Mouse (Mus musculus): ENCODE data around the gene Vwa2.

Gene Vwa2

GRCm38 (mm10) chr19:56873816-56874600, at the start of gene Vwa2:
Vwa2 (plus strand) TSS chr19:56874249.
- DNase-seq (ENCODE audit: low spot score), result no peak

GRCm38 (mm10) chr19:56826047-56826631, 47.9 kb upstream of the Vwa2 start, which contains the start of gene Tdrd1:
Tdrd1 (plus strand) TSS chr19:56826209.
- DNase-seq (ENCODE audit: low spot score), result no peak

GRCm38 (mm10) chr19:56828305-56828704, 45.7 kb upstream of the Vwa2 start:
- DNase-seq (ENCODE audit: low spot score), result no peak

GRCm38 (mm10) chr19:56829267-56829666, 44.8 kb upstream of the Vwa2 start:
- no peak for DNase-seq (ENCODE audit: low spot score)

- DNase-seq (ENCODE audit: low spot score), result no peak
Measured at GRCm38 (mm10) chr19:56830163-56830562, 43.9 kb upstream of the Vwa2 start.

GRCm38 (mm10) chr19:56835340-56835739, 38.7 kb upstream of the Vwa2 start:
- DNase-seq (ENCODE audit: low spot score), result no peak

GRCm38 (mm10) chr19:56838942-56839706, 34.9 kb upstream of the Vwa2 start:
- DNase-seq (ENCODE audit: low spot score), result no peak

- no peak for DNase-seq (ENCODE audit: low spot score)
Measured at GRCm38 (mm10) chr19:56842974-56843373, 31.1 kb upstream of the Vwa2 start.

- DNase-seq (ENCODE audit: low spot score), result no peak
Measured at GRCm38 (mm10) chr19:56852590-56852989, 21.5 kb upstream of the Vwa2 start.

GRCm38 (mm10) chr19:56856455-56856854, 17.6 kb upstream of the Vwa2 start:
- DNase-seq (ENCODE audit: low spot score), result no peak

- no peak for DNase-seq (ENCODE audit: low spot score)
Measured at GRCm38 (mm10) chr19:56867701-56868100, 6.3 kb upstream of the Vwa2 start.

- no peak for DNase-seq (ENCODE audit: low spot score)
Measured at GRCm38 (mm10) chr19:56874601-56875315, 709 bp downstream of the Vwa2 start.

- no peak for DNase-seq (ENCODE audit: low spot score)
Measured at GRCm38 (mm10) chr19:56877364-56877763, 3.3 kb downstream of the Vwa2 start.

GRCm38 (mm10) chr19:56887879-56888278, 13.8 kb downstream of the Vwa2 start:
- DNase-seq (ENCODE audit: low spot score), result no peak

GRCm38 (mm10) chr19:56888654-56889053, 14.6 kb downstream of the Vwa2 start:
- no peak for DNase-seq (ENCODE audit: low spot score)

GRCm38 (mm10) chr19:56891438-56891837, 17.4 kb downstream of the Vwa2 start:
- no peak for DNase-seq (ENCODE audit: low spot score)

- DNase-seq (ENCODE audit: low spot score), result no peak
Measured at GRCm38 (mm10) chr19:56892586-56892985, 18.5 kb downstream of the Vwa2 start.

- no peak for DNase-seq (ENCODE audit: low spot score)
Measured at GRCm38 (mm10) chr19:56893326-56893725, 19.3 kb downstream of the Vwa2 start.

- no peak for DNase-seq (ENCODE audit: low spot score)
Measured at GRCm38 (mm10) chr19:56897654-56898053, 23.6 kb downstream of the Vwa2 start.

GRCm38 (mm10) chr19:56904095-56904494, 30.0 kb downstream of the Vwa2 start:
- no peak for DNase-seq (ENCODE audit: low spot score)

- no peak for DNase-seq (ENCODE audit: low spot score)
Measured at GRCm38 (mm10) chr19:56905395-56905794, 31.3 kb downstream of the Vwa2 start.

GRCm38 (mm10) chr19:56907850-56908249, 33.8 kb downstream of the Vwa2 start:
- no peak for DNase-seq (ENCODE audit: low spot score)

All from MN1 (cell line).